Mouse (Mus musculus) adrenal gland, adult 8-10 months (tissue): ENCODE measurements around the gene Hsd11b2. TPM values are rescaled to one million over a fixed set of nuclear protein-coding genes. Genes with fewer than 3 reads are reported as not detected.

Experiments
- DNase-seq: peaks from one replicate; pipeline ENCODE4 v3.0.0; 2022
- total RNA-seq, 4 experiments: library from RNA; stranded (reverse); gene quantifications; 2 replicates each; pipeline ENCODE4 v1.2.4; 2022

The Hsd11b2 gene
- total RNA-seq, 4 experiments from 2014 or later, result 0.56 to 0.98 (median 0.82) TPM

DNA sequence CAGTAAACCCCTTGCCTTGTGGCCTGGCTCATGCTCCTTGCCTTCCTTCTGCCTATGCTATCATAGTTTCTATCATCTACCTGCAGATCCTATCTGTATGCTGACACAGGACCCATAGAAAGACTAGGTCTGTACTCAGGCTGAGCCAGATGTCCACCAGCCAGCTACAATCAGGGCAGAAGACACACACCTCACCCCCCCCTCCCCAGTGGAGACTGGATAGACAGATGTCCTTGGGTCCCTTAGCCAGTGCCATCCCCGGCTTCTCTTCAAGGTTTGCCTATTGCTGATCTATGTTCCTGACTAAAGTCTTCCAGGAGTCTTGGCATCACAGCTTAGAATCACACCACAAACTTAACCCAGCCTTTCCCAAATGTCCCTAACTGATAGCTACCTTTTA lies 9.7 kb downstream of the Hsd11b2 start:
- DNase-seq, result no peak

DNA sequence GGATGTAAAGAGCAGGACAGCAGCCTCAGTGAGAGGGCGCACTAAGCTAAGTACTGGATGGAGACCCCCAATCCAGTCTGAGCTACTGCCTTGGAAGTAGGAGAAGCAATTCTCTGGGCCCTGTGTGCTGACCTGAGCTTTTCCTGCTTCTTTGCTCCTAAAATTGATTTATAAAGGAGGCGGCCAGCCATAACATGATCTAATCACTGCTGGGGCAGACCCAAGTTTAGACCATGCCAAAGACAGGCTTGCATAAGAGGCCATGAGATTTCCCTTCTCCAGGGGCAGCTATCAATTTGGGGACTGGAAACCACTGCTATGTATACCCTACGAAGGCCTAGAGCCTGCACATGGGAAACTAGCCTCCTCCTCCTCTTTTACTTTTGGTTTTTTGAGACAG lies 10.7 kb downstream of the Hsd11b2 start:
- DNase-seq, result no peak

DNA sequence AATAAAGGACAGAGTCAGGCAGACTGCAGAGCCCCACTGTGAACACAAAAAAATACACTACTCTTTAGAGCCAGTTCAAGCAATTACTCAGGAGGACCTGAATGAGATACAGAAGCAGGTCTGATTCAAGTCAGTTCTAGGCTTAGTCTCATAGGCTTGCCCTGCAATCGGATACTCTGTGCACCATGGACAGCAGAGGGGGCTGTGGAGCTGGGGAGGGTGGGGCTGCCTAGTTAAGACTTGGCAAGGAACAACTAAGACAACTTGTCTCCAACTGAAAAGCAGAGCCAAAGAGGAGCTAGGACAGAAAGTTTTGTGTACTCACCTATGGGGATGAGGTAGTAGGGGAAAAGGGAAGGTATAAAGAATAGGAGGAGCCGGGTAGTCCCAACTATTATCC lies 13.2 kb downstream of the Hsd11b2 start:
- DNase-seq, result no peak

DNA sequence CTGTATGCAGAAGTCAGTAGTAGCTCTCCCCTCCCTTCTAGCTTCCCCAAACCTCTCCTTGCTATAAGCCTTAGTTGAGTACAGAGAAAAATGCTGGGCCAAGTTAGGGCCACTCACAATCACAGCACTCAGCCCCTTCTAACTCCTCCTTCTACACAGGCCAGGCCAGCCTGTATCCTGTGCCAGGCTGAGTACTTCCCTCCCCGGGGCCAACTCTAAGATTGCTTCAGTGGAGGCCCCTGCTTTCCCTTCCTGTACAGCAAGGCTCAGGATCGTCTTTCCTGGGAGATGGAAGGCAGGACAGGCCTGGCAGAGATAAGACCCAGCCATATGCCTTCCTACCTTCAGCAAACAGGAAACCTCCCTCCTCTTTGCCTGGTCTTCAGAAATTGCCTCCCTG lies 14.9 kb downstream of the Hsd11b2 start:
- no peak for DNase-seq

DNA sequence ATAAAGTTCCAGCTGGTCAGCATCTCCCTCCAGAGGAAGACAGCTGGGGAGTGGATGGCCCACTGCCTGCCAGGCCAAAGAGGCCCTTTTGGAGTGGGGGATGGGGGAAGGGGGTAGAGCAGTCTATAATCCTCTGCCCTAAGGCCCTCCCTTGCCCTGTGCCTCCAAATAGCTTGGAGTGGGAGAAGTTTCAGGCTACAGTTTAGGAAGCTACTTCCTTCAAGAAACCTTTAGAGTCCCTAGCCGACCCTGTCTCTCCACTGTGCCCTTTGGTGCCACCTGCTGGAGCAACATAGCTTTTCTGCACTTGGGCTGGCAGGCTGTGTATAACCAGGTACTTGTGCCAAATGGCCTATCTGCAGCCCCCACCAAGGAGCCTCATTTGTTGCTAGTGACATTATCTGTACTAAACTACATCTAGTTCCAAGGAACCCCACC lies 15.4 kb downstream of the Hsd11b2 start:
- DNase-seq, result no peak

DNA sequence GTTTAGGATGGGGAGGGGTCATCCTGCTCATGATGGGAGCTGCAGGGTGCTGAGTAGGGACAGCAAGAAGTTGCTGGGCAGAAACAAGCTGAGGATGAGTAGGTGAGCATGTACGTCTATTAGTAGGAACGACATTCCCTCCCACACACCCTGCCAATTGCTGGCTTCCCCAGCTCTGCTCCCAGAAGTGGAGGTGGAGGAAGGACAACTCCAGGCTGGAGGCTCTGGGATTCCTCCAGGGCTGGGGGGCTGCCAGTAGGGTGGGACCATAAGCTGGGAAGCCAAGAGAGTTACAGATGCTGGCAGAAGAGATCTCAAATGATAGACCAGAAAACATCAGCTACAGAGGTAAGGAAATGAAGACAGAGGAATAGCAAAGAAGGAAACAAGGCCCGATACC lies 18.0 kb downstream of the Hsd11b2 start:
- DNase-seq, result no peak

DNA sequence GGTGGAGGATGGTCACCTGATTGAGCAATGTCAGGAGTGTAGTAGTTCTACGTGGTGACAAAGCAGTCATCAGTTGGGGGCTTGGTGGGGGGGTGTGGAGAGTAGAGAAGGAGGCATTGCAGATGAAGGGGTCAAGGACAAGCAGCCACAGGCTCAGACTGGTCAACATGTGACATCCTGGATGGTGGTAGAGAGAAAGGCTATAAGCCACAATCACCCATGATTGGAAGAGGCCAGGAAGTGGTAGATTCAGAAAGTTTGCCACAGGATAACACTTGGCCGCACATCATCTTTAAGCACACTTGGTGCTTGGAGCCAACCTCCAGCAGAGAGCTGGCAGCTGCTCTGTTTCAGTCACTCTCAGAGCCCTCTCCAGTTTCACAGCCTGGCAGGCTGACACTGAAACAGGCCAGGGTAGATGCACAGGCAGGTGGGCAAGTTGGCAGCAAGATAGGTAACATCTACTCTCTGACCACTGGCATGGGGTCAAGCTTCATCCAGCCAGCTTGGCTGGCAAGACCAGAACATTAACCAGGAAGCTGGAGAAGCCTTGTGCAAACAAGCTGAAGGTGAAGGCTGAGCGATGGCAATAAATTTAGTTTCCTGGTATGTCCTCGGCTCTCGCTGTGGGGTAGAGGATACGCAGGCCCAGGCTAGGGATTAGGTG lies 18.6 kb downstream of the Hsd11b2 start:
- DNase-seq, result peak; percentile 52

DNA sequence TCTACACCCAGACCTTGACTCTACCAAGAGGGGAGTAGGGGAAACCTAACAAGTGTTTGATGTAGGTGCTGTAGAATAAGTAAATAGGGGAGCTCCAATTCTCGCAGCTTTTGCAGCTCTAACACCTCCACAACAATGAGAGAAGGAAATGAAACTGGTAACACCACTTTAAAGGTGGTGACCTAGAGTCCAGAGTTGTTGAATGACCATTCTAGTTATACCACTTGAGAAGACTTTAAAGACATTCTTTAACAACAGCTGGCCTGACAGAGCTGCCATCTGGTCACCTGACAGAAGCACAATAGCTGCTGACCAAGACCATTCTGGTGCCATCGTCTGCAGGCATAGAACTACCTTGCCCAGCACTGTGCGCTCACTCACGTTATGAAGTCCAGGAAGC lies 20.4 kb downstream of the Hsd11b2 start:
- DNase-seq, result no peak

DNA sequence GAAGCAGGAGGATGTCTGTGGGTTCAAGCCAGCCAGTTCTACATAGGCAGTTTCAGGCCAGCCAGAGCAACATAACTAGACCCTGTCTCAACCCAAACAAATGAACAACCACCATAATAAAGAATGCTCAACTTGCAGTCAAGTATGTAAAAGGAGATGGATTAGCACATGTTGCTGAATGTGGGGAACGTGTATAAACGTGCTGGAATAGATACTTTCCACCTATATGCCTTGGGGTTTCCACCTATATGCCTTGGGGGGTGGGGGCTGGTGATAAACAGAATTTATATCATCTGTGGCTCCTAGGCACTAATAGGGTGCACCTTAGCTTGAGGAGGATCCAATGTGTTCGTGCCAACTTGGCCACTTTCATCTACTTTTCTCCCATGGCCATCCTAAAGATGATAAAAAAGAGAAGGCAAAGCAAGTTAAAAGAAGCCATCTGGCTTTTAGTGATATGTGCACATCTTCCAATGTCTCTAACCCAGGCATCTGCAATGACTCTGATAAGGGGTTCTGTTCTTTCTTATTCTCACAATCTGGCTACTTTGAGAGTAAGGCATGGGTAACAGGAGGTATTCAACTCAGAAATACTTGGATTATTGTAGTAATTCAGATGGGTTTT lies 23.6 kb downstream of the Hsd11b2 start:
- DNase-seq, result no peak

DNA sequence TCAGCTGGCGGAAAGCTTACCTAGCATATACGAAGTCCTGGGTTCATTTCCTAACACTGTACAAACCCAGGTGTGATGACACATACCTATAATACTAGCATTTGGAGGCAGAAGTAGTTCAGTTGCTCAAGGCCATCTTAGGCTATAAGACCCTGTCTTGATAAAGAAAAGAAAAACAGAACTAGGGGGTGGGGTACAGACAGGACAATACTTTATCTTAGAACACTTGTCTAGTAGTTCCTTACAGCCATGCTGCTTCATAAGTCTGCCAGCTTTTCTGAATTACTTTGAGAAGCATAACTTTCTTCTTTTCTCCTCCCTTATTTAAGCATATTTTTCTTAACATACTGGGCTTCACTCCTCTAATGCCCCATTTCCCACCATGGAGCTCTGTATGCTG lies 24.3 kb downstream of the Hsd11b2 start:
- DNase-seq, result no peak

DNA sequence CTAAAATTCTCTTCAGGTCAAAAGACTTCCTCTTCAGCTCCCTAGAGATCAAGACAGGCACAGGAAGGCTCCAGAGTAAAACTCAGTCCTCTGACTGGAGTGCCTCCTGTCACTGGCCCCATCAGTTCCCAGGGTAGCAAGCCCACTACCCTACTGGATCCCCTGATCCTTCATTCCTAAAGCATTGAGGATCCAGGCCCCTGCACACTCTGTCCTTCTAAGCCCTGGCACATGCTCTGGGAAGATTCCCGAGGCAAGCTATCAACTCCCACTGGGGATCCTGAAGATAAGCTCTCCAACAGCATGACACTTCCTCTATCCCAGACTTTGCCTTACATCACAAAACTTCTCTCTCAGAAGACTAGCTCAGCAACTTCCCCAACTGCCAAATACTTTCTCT lies 25.1 kb downstream of the Hsd11b2 start:
- DNase-seq, result no peak

DNA sequence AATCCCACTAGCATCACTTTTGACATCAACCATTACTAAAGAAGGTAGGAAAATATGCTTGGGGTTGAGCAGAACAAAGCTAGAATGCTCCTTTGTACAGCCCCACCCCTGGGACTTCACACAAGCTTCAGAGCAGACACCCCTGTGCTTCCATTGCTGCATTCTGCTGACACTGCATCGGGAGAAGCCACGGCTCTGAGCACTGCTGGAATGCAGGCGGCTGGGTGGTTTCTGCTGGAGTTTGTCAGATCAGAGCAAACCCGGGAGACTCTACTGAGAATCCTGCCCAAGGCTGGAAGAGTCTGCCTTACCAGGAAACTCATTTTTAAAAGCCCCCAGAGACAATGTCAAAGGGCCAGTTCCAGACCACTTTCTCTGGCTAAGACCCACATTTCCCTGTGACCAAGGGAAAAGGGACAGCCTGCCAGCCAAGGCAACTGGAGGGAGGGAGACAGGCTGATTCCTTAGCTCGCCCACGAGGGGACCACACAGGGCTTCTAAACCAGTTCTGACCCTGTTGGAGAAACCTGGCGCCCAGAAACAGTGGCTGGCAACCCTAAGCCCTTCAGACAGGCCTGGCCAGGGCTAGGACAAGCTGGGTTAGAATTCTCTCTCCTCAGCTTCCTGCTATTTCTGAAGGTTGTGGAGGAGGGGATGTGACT lies 26.1 kb downstream of the Hsd11b2 start:
- DNase-seq, result no peak

DNA sequence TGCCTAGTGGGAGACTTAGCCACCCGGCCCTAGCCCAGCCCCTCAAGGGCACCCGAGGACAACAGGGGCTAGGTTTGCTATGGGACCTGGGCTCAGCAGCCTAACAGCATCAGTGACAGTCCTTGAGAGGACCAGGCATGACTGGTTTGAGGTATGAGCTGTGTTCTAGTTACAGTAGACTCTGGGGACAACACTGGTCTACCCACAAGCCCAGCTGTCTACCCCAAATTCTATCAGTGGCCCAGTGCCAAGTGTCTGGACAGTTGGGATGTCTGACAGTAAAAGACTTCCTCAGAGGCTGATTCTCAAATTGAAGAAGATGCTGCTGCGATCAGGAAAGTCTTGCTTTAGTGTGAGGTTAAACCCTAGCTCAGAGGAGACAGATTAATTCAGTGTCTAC lies 26.7 kb downstream of the Hsd11b2 start:
- DNase-seq, result no peak

DNA sequence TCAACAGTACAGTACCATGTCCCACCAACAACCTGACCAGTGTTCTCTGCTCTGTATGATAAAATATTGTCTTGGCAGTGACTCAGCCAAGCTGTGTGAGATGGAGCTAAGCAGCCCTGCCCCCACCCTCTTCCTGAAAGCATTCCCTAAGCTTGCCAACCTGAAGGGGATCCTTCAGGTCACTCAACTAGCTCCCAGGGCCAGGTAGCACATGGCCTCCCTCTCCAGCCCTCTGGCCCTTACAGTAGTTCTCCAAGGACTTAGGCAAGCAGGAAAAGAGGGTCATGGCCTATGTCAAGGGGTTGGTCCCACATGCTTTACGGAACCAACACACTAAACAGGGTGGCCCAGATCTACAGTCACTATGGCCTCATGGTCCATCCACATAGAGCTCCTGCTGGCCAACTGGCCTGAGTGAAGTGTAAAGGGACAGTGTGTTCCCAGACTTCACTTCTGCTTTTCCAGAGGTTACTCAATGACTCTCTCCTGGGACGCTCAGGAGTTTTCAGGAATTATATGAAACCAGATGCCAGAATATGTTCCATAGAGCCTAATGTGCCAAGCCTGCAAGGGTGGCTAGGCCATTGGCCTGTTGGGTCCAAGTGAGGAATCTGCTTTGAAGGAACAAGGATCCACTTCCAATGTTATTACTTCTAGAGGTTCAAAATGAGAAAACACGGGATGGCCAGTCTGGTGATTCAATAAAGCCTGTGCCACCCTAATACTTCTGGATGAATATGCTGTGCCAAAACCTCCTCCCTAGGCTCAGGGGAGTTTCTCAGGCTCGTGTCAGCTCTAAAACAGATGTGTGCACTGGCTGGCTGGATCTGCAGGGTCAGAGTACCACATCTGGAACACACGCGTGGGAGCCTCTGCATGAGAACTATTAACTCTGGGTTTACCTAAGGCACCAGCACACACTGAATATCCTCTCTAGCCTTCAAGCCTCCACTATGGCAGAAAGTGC lies 28.1 kb downstream of the Hsd11b2 start:
- DNase-seq, result no peak

DNA sequence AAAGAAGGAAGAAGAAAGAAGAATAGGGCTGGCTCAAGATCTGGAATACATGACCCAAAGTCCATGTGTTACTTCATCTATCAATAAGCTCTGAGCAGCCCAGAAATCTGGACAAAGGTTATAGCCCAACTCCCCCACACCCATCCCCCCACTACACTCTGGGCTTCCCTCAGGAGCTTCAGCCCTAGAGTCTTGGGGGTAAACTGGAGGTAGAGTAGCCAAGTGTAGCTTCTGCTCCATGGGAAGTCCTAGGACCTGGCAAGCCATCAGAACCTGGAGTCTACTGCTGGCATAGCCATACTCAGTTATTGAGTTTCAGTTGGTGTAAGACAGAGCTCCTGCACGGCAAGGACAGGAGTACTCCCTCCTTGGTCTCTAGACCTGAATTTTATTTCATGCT lies 31.0 kb downstream of the Hsd11b2 start:
- DNase-seq, result no peak

DNA sequence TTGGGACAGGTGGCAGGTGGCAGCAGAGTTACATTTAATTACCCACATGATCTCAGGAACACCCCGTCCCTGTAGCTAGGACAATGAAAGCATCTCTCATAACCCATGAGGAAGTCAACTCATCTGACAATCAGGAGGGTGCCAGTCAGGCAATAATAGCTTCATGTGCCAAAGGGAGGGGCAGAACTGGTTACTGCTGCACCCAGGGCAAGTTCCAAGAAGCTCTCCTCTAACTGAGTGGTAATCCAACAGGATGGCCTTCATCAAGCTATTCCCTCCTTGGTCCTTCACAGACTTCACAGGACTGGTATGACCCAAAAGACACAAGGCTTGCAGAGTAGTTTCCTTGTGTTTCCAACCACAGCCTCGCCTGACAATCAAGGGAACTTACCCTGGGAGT lies 31.5 kb downstream of the Hsd11b2 start:
- no peak for DNase-seq

DNA sequence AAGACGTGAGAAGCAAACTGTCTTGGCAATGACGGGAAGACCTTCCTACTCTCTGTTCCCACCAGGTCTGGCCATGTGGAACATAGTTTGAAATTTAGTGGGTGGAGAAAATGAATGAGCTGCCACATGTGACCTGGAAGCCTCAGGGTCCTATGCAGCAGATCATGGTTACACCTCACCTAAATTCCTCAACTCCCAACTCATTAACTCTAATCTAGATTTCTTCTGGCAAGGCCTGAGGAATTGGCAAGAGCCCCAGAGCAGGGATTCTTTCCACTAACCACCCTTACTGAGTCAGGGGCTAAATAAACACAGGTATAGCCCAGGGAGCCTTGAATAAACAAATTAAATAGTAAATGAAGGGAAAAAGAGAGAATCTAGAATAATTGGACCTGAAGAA lies 33.5 kb downstream of the Hsd11b2 start:
- DNase-seq, result no peak

DNA sequence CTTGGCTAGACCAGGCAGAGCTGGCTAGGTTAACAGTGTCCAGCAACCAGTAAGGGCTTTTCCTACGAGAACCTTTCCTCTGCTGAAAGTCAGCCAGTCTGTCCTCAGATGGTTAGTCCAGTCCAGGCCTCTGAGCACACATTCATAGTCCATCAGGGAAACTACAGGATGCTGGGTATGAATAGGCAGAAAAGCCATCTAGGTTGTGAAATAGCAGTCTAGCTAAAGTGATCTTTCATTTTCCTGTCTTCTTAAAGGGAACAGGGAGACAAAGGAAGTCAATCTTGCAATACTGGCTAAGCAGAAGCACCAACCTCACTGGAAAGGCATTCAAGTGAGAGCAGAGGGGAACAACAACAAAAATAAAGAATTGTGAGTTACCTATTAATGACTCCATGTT lies 34.3 kb downstream of the Hsd11b2 start:
- no peak for DNase-seq

DNA sequence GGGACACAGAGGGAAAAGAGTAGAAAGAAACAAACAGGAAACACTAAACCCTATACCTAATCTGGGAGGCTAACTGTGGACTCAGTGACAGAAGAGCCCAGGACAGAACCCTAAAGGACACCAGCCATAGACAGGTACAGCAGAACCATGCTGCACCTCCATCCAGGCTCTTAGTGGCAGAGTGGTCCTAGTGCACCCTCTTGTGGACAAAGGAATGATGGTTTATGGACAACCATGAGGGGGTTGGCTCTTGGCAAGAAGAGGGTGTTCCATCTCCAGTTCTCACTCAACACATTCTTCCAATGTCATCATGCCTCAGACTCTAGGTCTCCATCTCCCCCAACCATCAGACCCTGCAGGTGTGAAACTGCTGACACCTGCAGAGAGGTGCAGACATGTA lies 35.5 kb downstream of the Hsd11b2 start:
- DNase-seq, result no peak

DNA sequence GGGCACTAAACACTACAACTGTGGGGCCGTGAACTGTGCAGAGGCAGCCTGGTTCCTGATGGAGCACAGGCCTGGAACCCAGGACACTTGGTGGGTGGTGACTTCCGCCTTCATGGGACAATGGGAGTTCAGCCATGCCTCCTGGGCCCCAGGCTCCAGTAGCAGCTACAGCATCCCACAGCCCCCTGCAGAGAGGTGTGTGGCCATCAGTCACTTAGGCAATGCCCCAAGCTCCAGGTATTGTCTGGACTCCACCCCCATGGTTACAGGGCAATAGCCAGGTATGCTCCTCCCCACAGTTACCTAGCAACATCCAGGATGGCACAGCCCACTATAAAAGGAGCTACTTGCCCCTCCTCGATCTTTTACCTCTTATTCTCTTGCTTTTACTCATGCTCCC lies 36.7 kb downstream of the Hsd11b2 start:
- no peak for DNase-seq

DNA sequence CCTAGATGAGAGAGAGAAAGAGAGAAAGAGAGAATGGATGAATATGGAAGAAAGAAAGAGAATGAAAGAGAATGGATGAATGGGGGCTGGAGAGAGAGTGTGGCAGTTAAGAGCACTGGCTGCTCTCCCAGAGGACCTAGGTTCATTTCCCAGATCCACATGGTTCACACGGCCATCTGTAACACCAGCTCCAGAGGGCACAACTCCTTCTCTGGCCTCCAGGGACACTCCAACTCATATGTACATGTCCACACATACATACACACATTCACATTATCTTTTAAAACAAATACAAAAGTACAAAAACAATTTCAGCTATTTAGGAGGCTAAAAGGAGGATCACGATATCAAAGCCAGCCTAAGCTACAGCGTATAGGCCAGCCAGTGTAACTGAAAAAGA lies 44.3 kb downstream of the Hsd11b2 start:
- no peak for DNase-seq

DNA sequence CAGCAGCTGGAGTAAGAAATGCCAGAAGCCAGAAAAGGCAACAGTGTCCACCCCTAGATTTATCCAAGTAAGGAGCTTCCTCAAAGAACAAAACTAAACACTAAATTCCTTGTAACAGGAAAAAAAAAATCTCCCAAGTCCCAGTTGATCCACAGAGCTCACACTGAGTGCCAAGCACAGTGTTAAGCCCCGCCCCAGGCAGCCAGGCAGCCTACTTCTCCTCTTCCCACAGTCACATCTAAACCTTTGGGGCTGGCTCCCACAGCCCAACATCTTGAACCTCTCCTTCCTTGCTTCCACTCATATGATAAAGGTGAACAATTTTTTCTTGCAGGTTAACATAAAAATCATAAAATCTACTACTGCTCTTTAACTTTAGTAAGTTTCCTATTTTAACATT lies 45.3 kb downstream of the Hsd11b2 start:
- DNase-seq, result no peak
